Mouse (Mus musculus): Measurements from ENCODE around the gene Kcne1. TPM values are rescaled to one million over a fixed set of nuclear protein-coding genes. Genes with fewer than 3 reads are reported as not detected.

Gene Kcne1
- polyA plus RNA-seq, 1 experiment = 1.5 TPM

DNA sequence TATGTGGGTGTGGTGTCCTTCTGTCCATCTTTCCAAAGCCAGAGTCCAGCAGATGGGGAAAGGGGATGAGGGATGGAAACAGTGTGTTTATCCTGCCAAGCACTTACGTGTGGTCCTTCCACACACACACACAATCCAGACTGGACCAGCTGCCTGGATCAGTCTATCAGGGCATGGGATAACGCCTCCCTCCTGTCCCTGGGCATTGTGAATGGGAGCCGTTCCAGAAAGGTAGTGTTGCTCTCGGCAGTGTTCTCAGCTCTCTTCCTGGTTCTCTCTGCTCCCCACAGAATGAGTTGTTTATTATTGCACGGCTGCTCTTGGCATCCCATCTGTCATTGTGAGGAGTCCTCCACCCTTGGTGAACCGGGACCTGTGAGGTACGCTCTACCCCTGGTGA, 1.4 kb upstream of the Kcne1 start:
- DNase-seq = no peak
- H3K36me3 ChIP-seq (ENCODE audit: control insufficient read depth, insufficient read depth, low read length) = no peaks in the 10 kb centered on the region
- WGBS = 88% methylated on average over 7 of the region's 7 CpGs
- no peaks in the 10 kb centered on the region for H3K27me3 ChIP-seq (ENCODE audit: control insufficient read depth, insufficient read depth, low read length)
- no peak overlapping the region for H3K27ac ChIP-seq (ENCODE audit: control insufficient read depth, insufficient read depth, low read length)
- H3K4me1 ChIP-seq (replicated peaks; ENCODE audit: control insufficient read depth, insufficient read depth, low read length) = no peaks in the 10 kb centered on the region
- no peak overlapping the region for H3K4me3 ChIP-seq (ENCODE audit: control insufficient read depth, insufficient read depth, low read length)
- TF ChIP-seq CTCF (IDR thresholded peaks at IDR 0.05; ENCODE audit: borderline replicate concordance, control insufficient read depth, extremely low read depth, insufficient read depth, low read length, poor library complexity) (no peak), POLR2A (IDR thresholded peaks at IDR 0.05; ENCODE audit: control insufficient read depth, extremely low read depth, insufficient read depth, low read length, poor library complexity) (no peak)

DNA sequence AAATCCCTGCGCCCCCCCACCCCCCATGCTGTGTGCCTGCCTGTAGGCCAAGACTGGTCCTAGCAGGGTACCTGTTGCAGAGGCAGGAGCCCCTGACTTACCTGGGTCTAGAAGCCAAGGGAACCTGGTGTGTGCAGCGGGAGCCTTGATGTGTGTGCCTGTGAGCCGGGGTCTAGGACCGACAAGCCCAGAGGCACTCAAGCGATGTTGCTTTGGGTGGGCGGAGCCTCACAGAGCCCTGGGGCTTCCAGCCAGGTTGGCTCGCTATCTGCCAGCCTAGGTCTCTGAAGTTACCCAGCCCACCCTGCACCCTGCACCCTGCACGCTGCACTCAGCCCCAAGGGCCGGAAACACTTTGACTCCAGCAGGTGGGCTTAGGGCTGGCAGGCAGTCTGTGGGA, 534 bp downstream of the Kcne1 start:
- no peak for DNase-seq

DNA sequence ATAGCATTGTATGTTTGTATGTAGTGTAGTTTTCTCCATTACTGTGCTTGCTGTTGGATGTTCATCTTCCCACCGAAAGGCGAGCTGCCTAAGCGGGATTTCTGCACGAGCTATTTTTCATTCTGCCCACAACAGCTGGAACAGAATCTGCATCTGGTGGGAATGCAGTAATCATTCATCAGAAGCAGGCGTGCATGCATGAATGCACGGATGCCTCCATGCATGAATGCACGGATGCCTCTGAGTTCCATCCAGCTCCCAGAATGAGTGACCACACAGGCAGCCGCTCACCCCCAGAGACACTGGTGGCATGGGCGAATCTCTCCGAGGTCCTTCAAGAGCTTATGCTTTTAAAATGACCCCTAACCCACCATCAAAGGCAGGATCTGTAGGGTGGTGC, 1.7 kb downstream of the Kcne1 start:
- TF ChIP-seq POLR2A (IDR thresholded peaks at IDR 0.05; ENCODE audit: control insufficient read depth, extremely low read depth, insufficient read depth, low read length, poor library complexity) (no peak), CTCF (IDR thresholded peaks at IDR 0.05; ENCODE audit: borderline replicate concordance, control insufficient read depth, extremely low read depth, insufficient read depth, low read length, poor library complexity) (no peak)
- WGBS = 92% methylated on average over 10 of the region's 10 CpGs
- no peak overlapping the region for H3K27ac ChIP-seq (ENCODE audit: control insufficient read depth, insufficient read depth, low read length)
- H3K27me3 ChIP-seq (ENCODE audit: control insufficient read depth, insufficient read depth, low read length) = no peaks in the 10 kb centered on the region
- H3K4me3 ChIP-seq (ENCODE audit: control insufficient read depth, insufficient read depth, low read length) = no peak overlapping the region
- DNase-seq = no peak
- H3K4me1 ChIP-seq (replicated peaks; ENCODE audit: control insufficient read depth, insufficient read depth, low read length) = no peaks in the 10 kb centered on the region
- H3K36me3 ChIP-seq (ENCODE audit: control insufficient read depth, insufficient read depth, low read length) = no peaks in the 10 kb centered on the region

More for the DNA sequence above, 534 bp downstream of the Kcne1 start:
- Histone ChIP-seq H3K4me3 (ENCODE audit: control insufficient read depth, insufficient read depth, low read length) (no peak overlapping the region), H3K27me3 (ENCODE audit: control insufficient read depth, insufficient read depth, low read length) (no peaks in the 10 kb centered on the region), H3K4me1 (replicated peaks; ENCODE audit: control insufficient read depth, insufficient read depth, low read length) (no peaks in the 10 kb centered on the region), H3K27ac (ENCODE audit: control insufficient read depth, insufficient read depth, low read length) (no peak overlapping the region), H3K36me3 (ENCODE audit: control insufficient read depth, insufficient read depth, low read length) (no peaks in the 10 kb centered on the region)
- WGBS = 60% methylated on average over 9 of the region's 9 CpGs
- TF ChIP-seq CTCF (IDR thresholded peaks at IDR 0.05; ENCODE audit: borderline replicate concordance, control insufficient read depth, extremely low read depth, insufficient read depth, low read length, poor library complexity) = no peak
- no peak for TF ChIP-seq POLR2A (IDR thresholded peaks at IDR 0.05; ENCODE audit: control insufficient read depth, extremely low read depth, insufficient read depth, low read length, poor library complexity)

DNA sequence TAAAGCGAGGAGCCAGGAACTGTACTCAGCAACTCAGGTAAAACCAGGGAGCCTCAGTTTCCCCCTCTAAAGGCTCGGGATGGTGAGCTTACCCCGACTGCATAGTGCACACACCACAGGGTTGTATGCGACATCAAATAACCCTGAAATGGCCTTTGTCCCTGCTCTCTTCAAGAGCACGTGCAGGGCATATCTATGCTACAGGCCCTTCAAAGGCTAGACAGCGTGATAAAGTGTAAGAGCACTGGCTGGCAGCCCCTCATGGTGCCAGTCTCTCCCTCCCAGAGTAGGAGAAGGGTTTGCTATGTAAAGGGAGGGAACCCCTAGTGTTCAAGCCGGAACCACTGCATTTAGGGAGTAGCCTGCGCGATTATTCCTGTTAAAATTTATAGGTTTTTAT, 2.2 kb downstream of the Kcne1 start:
- H3K27ac ChIP-seq (ENCODE audit: control insufficient read depth, insufficient read depth, low read length) = no peak overlapping the region
- H3K27me3 ChIP-seq (ENCODE audit: control insufficient read depth, insufficient read depth, low read length) = no peaks in the 10 kb centered on the region
- H3K4me3 ChIP-seq (ENCODE audit: control insufficient read depth, insufficient read depth, low read length) = no peak overlapping the region
- no peak for TF ChIP-seq POLR2A (IDR thresholded peaks at IDR 0.05; ENCODE audit: control insufficient read depth, extremely low read depth, insufficient read depth, low read length, poor library complexity)
- no peak for TF ChIP-seq CTCF (IDR thresholded peaks at IDR 0.05; ENCODE audit: borderline replicate concordance, control insufficient read depth, extremely low read depth, insufficient read depth, low read length, poor library complexity)
- no peaks in the 10 kb centered on the region for H3K36me3 ChIP-seq (ENCODE audit: control insufficient read depth, insufficient read depth, low read length)
- DNase-seq = no peak
- H3K4me1 ChIP-seq (replicated peaks; ENCODE audit: control insufficient read depth, insufficient read depth, low read length) = no peaks in the 10 kb centered on the region
- 93% methylated on average over 9 of the region's 9 CpGs for WGBS

DNA sequence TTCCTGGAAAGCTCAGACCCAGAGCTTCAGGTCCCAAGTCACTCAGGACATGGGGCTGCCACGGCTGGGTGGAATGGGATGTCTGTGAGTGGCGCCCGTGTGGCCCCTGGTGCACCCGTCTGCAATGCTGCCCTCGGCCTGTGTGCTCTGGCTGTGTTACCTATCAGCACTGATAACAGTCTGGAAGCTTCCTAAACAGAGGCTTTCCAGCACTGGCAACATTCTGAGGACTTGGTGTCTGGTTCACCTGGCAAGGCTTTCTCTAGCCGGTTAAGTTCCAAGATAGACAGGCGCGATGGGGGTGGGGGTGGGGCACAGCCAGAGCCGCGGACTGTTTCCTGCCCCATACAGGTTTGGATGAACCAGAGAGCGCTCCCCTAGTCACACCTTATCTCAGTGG, 3.3 kb downstream of the Kcne1 start:
- 89% methylated on average over 11 of the region's 11 CpGs for WGBS
- DNase-seq = no peak
- Histone ChIP-seq H3K27me3 (ENCODE audit: control insufficient read depth, insufficient read depth, low read length) (no peaks in the 10 kb centered on the region), H3K4me1 (replicated peaks; ENCODE audit: control insufficient read depth, insufficient read depth, low read length) (no peaks in the 10 kb centered on the region), H3K27ac (ENCODE audit: control insufficient read depth, insufficient read depth, low read length) (no peak overlapping the region), H3K36me3 (ENCODE audit: control insufficient read depth, insufficient read depth, low read length) (no peaks in the 10 kb centered on the region), H3K4me3 (ENCODE audit: control insufficient read depth, insufficient read depth, low read length) (no peak overlapping the region)
- no peak for TF ChIP-seq CTCF (IDR thresholded peaks at IDR 0.05; ENCODE audit: borderline replicate concordance, control insufficient read depth, extremely low read depth, insufficient read depth, low read length, poor library complexity)
- no peak for TF ChIP-seq POLR2A (IDR thresholded peaks at IDR 0.05; ENCODE audit: control insufficient read depth, extremely low read depth, insufficient read depth, low read length, poor library complexity)

DNA sequence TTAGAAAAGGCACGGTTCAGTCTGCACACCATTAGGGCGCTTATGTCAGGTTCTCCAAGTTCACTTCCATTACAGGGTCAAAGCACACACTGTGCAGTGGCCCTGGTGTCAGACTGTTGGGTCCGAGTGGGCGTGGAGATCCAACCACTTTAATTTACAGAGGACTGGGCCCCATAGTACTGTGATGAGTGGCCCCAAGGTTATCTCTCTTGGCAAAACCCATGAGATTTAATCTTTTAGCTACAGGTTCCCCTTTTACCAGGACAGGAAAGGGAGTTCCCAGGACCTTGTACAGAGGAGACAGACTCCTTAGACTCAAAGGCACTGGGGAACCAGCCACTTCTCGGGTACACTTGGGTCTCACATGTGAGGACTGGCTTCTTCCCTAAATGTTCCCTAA, 3.9 kb downstream of the Kcne1 start:
- 73% methylated on average over 5 of the region's 5 CpGs for WGBS
- no peaks in the 10 kb centered on the region for H3K36me3 ChIP-seq (ENCODE audit: control insufficient read depth, insufficient read depth, low read length)
- no peak for TF ChIP-seq CTCF (IDR thresholded peaks at IDR 0.05; ENCODE audit: borderline replicate concordance, control insufficient read depth, extremely low read depth, insufficient read depth, low read length, poor library complexity)
- no peak for TF ChIP-seq POLR2A (IDR thresholded peaks at IDR 0.05; ENCODE audit: control insufficient read depth, extremely low read depth, insufficient read depth, low read length, poor library complexity)
- no peak overlapping the region for H3K4me3 ChIP-seq (ENCODE audit: control insufficient read depth, insufficient read depth, low read length)
- no peaks in the 10 kb centered on the region for H3K4me1 ChIP-seq (replicated peaks; ENCODE audit: control insufficient read depth, insufficient read depth, low read length)
- no peaks in the 10 kb centered on the region for H3K27me3 ChIP-seq (ENCODE audit: control insufficient read depth, insufficient read depth, low read length)
- no peak overlapping the region for H3K27ac ChIP-seq (ENCODE audit: control insufficient read depth, insufficient read depth, low read length)
- no peak for DNase-seq

DNA sequence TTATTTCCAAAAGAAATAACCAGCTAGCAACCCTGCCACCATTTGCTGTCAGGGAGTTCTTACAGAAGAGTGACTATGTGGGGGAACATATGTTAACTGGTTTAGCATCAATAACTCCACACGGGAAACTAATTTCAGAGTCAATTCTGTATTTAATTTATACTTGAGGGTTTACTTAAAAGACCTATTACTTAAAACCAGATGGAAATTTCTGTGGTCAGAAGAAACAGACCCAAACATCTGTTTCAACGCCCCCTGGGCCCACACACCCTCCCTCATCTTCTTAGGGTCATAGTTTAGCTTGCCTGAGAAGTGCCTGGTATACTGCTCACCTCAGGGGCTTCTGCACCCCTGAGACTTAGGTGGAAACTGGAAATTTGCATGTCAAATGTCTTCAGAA, 5.4 kb downstream of the Kcne1 start:
- TF ChIP-seq POLR2A (IDR thresholded peaks at IDR 0.05; ENCODE audit: control insufficient read depth, extremely low read depth, insufficient read depth, low read length, poor library complexity) (no peak), CTCF (IDR thresholded peaks at IDR 0.05; ENCODE audit: borderline replicate concordance, control insufficient read depth, extremely low read depth, insufficient read depth, low read length, poor library complexity) (no peak)
- 59% methylated on average over 2 of the region's 2 CpGs for WGBS
- no peaks in the 10 kb centered on the region for H3K27me3 ChIP-seq (ENCODE audit: control insufficient read depth, insufficient read depth, low read length)
- H3K4me3 ChIP-seq (ENCODE audit: control insufficient read depth, insufficient read depth, low read length) = no peak overlapping the region
- H3K36me3 ChIP-seq (ENCODE audit: control insufficient read depth, insufficient read depth, low read length) = no peaks in the 10 kb centered on the region
- H3K27ac ChIP-seq (ENCODE audit: control insufficient read depth, insufficient read depth, low read length) = no peak overlapping the region
- H3K4me1 ChIP-seq (replicated peaks; ENCODE audit: control insufficient read depth, insufficient read depth, low read length) = no peaks in the 10 kb centered on the region
- DNase-seq = no peak

Data from thymus, adult 2 months (tissue).